Mouse (Mus musculus): ENCODE data around the gene Zbtb32. TPM values are rescaled to one million over a fixed set of nuclear protein-coding genes. Genes with fewer than 3 reads are reported as not detected.

The Zbtb32 gene
- polyA plus RNA-seq, 1 experiment, result not detected

DNA sequence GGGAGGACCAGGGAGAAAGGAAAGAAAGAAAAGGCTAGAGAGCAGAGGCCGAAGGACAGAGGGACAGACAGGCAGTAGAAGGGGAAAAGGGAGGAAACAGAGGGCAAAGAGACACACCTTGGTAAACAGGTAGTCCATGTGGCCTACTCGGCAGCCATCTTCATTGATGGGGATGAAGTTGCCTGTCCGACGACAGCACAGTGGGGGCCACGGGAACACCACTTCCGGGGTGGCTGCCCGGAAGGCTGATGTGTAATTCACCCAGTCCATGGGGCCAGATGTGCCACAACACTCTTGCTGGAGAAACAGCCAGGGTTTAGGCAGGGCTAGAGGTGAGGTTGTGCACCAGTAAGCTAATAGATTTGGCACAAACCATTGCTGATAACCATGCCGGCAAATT, 6.2 kb upstream of the Zbtb32 start:
- no peak overlapping the region for H3K27ac ChIP-seq (ENCODE audit: insufficient read depth, low read depth, low read length)

DNA sequence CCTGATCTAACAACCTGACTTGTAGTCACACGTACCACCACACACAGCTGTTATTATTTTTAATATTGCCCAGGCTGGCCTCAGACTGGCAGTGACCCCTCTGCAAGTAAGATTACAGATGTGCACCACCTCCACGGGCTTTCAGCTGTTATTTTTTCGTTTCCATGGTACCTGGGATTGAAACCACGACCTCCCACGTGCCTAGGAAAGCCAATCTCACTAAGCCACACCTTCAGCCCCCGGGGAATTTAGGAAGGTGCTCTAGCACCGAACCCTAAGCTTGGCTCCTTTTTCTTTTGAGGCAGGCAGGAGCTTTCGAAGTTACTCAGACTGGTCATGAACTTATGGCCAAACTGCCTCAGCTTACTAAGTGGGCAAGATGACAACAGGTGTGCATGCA, 5.7 kb upstream of the Zbtb32 start:
- no peak overlapping the region for H3K27ac ChIP-seq (ENCODE audit: insufficient read depth, low read depth, low read length)
- 0 out of 2 replicates have a peak, but pooled peaks cover 4% of the 10 kb centered on the region for H3K4me1 ChIP-seq (ENCODE audit: control insufficient read depth, insufficient read depth, low read length)
- no peak for TF ChIP-seq POLR2A (IDR thresholded peaks at IDR 0.05; ENCODE audit: borderline replicate concordance, low read depth, low read length)
- TF ChIP-seq CTCF (IDR thresholded peaks at IDR 0.05; ENCODE audit: low read depth, low read length), result no peak
- H3K4me3 ChIP-seq (ENCODE audit: insufficient read depth, low read length), result no peak overlapping the region

More for the DNA sequence above, 6.2 kb upstream of the Zbtb32 start:
- TF ChIP-seq CTCF (IDR thresholded peaks at IDR 0.05; ENCODE audit: low read depth, low read length), result no peak
- TF ChIP-seq POLR2A (IDR thresholded peaks at IDR 0.05; ENCODE audit: borderline replicate concordance, low read depth, low read length), result no peak
- 0 out of 2 replicates have a peak, but pooled peaks cover 4% of the 10 kb centered on the region for H3K4me1 ChIP-seq (ENCODE audit: control insufficient read depth, insufficient read depth, low read length)
- H3K4me3 ChIP-seq (ENCODE audit: insufficient read depth, low read length), result no peak overlapping the region

DNA sequence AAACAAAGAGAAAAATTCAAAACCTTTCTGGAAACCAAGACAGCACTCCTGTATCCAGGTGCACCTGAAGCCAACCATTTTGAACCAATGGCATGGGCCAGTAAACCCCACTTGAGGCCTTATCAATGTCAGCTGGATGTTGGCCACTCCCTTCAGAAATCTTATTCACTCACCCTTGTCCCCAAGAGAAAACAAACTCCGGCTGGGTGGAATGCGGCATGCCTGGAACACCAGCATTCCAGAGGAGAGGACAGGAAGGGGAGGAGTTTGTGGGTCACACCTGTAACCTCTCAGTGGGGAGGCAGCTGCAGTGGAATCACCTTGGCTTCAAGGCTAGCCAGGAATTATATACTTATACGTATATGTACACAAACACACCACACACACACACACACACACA, 3.9 kb upstream of the Zbtb32 start:
- no peak overlapping the region for H3K4me3 ChIP-seq (ENCODE audit: insufficient read depth, low read length)
- 0 out of 2 replicates have a peak, but pooled peaks cover 4% of the 10 kb centered on the region for H3K4me1 ChIP-seq (ENCODE audit: control insufficient read depth, insufficient read depth, low read length)
- no peak overlapping the region for H3K27ac ChIP-seq (ENCODE audit: insufficient read depth, low read depth, low read length)
- TF ChIP-seq CTCF (IDR thresholded peaks at IDR 0.05; ENCODE audit: low read depth, low read length) (no peak), POLR2A (IDR thresholded peaks at IDR 0.05; ENCODE audit: borderline replicate concordance, low read depth, low read length) (no peak)

DNA sequence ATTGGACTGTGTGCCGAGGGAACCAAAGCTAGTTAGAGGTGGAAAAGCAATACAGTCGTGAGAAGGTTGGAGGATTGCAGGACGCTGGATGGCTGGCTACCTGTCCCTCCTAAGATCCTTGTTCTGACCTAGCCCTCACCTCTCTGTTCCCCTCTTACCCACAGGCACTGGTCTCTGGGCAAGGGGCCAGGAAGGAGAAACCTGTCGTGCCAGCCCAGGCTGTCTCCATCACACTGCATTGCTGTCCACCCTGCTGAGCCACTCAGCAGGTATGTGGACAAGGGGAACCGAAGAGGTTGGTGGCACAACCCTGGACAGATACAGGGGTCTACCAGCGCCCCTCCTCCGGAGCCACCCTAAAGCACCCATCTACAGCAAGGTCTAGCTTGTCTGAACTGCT, 1.9 kb upstream of the Zbtb32 start:
- Histone ChIP-seq H3K27ac (ENCODE audit: insufficient read depth, low read depth, low read length) (no peak overlapping the region), H3K4me3 (ENCODE audit: insufficient read depth, low read length) (no peak overlapping the region), H3K4me1 (ENCODE audit: control insufficient read depth, insufficient read depth, low read length) (0 out of 2 replicates have a peak, but pooled peaks cover 4% of the 10 kb centered on the region)
- TF ChIP-seq POLR2A (IDR thresholded peaks at IDR 0.05; ENCODE audit: borderline replicate concordance, low read depth, low read length) (no peak), CTCF (IDR thresholded peaks at IDR 0.05; ENCODE audit: low read depth, low read length) (no peak)

- TF ChIP-seq CTCF (IDR thresholded peaks at IDR 0.05; ENCODE audit: low read depth, low read length), result no peak
- no peak for TF ChIP-seq POLR2A (IDR thresholded peaks at IDR 0.05; ENCODE audit: borderline replicate concordance, low read depth, low read length)
Measured at GRCm38 (mm10) chr7:30599933-30600353, 1.2 kb upstream of the Zbtb32 start.

GRCm38 (mm10) chr7:30596811-30597210, 1.9 kb downstream of the Zbtb32 start:
- peaks cover 35% of the 10 kb centered on the region for H3K4me1 ChIP-seq (ENCODE audit: control insufficient read depth, insufficient read depth, low read length)
- no peak overlapping the region for H3K4me3 ChIP-seq (ENCODE audit: insufficient read depth, low read length)
- no peak overlapping the region for H3K27ac ChIP-seq (ENCODE audit: insufficient read depth, low read depth, low read length)
- TF ChIP-seq POLR2A (IDR thresholded peaks at IDR 0.05; ENCODE audit: borderline replicate concordance, low read depth, low read length) (no peak), CTCF (IDR thresholded peaks at IDR 0.05; ENCODE audit: low read depth, low read length) (no peak)

More at GRCm38 (mm10) chr7:30599933-30600353, 1.2 kb upstream of the Zbtb32 start:
- Histone ChIP-seq H3K4me1 (ENCODE audit: control insufficient read depth, insufficient read depth, low read length) (peaks cover 6% of the 10 kb centered on the region), H3K27ac (ENCODE audit: insufficient read depth, low read depth, low read length) (no peak overlapping the region), H3K4me3 (ENCODE audit: insufficient read depth, low read length) (no peak overlapping the region)

- peaks cover 39% of the 10 kb centered on the region for H3K4me1 ChIP-seq (ENCODE audit: control insufficient read depth, insufficient read depth, low read length)
- TF ChIP-seq CTCF (IDR thresholded peaks at IDR 0.05; ENCODE audit: low read depth, low read length), result no peak
- TF ChIP-seq POLR2A (IDR thresholded peaks at IDR 0.05; ENCODE audit: borderline replicate concordance, low read depth, low read length), result no peak
Measured at GRCm38 (mm10) chr7:30596093-30596492, 2.6 kb downstream of the Zbtb32 start.

DNA sequence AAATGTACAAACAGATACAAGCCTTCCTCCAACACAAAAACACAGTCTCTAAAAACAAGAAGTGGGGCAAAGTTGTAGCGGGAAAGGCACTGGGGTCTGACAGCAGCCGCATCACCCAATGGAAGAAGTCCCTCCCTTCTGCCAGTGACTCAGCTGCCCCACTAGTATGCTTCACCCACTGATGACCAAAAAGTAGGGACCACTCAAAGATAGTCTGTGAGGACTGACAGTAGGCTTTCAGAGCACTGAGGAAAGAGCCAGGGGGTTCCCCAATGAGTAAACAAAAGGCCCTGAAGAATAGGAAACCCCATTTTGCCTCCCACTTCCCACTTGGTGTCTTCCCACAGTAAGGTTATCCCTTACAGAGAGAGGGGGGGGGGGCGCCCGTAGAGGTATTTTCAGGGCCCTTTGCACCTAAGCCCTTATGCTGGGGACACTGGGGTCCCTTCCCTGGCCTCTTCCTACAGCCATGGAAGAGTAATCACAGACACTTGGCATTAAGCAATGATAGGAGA, 4.1 kb downstream of the Zbtb32 start:
- H3K4me3 ChIP-seq (ENCODE audit: insufficient read depth, low read length), result no peak overlapping the region
- peaks cover 39% of the 10 kb centered on the region for H3K4me1 ChIP-seq (ENCODE audit: control insufficient read depth, insufficient read depth, low read length)
- no peak for TF ChIP-seq POLR2A (IDR thresholded peaks at IDR 0.05; ENCODE audit: borderline replicate concordance, low read depth, low read length)
- no peak for TF ChIP-seq CTCF (IDR thresholded peaks at IDR 0.05; ENCODE audit: low read depth, low read length)
- H3K27ac ChIP-seq (ENCODE audit: insufficient read depth, low read depth, low read length), result no peak overlapping the region

More at GRCm38 (mm10) chr7:30596093-30596492, 2.6 kb downstream of the Zbtb32 start:
- Histone ChIP-seq H3K27ac (ENCODE audit: insufficient read depth, low read depth, low read length) (no peak overlapping the region), H3K4me3 (ENCODE audit: insufficient read depth, low read length) (no peak overlapping the region)

GRCm38 (mm10) chr7:30593579-30594509, 4.9 kb downstream of the Zbtb32 start:
- H3K4me1 ChIP-seq (ENCODE audit: control insufficient read depth, insufficient read depth, low read length), result peaks cover 39% of the 10 kb centered on the region
- no peak overlapping the region for H3K4me3 ChIP-seq (ENCODE audit: insufficient read depth, low read length)
- TF ChIP-seq CTCF (IDR thresholded peaks at IDR 0.05; ENCODE audit: low read depth, low read length) (no peak), POLR2A (IDR thresholded peaks at IDR 0.05; ENCODE audit: borderline replicate concordance, low read depth, low read length) (no peak)
- H3K27ac ChIP-seq (ENCODE audit: insufficient read depth, low read depth, low read length), result no peak overlapping the region

Data from bone marrow macrophage, adult 2 months (primary cell).